Mouse (Mus musculus) ovary, postnatal 36 days (tissue): ENCODE measurements at regions not wholly inside any gene's neighbourhood (a gene's known extent, or its start where the extent isn't known, plus 50 kb on each side); places are given as distances from the start of the nearest gene placed in this dataset.

Experiments
- DNase-seq: peaks from one replicate; pipeline ENCODE4 v3.0.0; 2022; ENCODE audit warnings: low spot score, mixed read lengths

- no peak for DNase-seq
These were observed 122.0 kb downstream of the Mycn start for GRCm38 (mm10) chr12:12819746-12820145.

GRCm38 (mm10) chr12:12814693-12815092 is 127.0 kb downstream of the Mycn start:
- no peak for DNase-seq

- no peak for DNase-seq
These were observed 128.8 kb downstream of the Mycn start for GRCm38 (mm10) chr12:12812873-12813272.

GRCm38 (mm10) chr12:12810943-12811342 is 130.8 kb downstream of the Mycn start:
- peak; percentile 39 for DNase-seq

GRCm38 (mm10) chr12:12810159-12810885 is 131.4 kb downstream of the Mycn start:
- DNase-seq, result peak; percentile 87

GRCm38 (mm10) chr12:12808120-12808519 is 133.6 kb downstream of the Mycn start:
- DNase-seq, result no peak

- no peak for DNase-seq
These were observed 138.1 kb downstream of the Mycn start for GRCm38 (mm10) chr12:12803602-12804001.

GRCm38 (mm10) chr12:12802396-12802795 is 139.3 kb downstream of the Mycn start:
- no peak for DNase-seq

GRCm38 (mm10) chr12:12801700-12802099 is 140.0 kb downstream of the Mycn start:
- no peak for DNase-seq

GRCm38 (mm10) chr12:12800120-12800519 is 141.6 kb downstream of the Mycn start:
- no peak for DNase-seq

GRCm38 (mm10) chr12:12789052-12789451 is 152.7 kb downstream of the Mycn start:
- DNase-seq, result no peak

GRCm38 (mm10) chr12:12788263-12788852 is 153.4 kb downstream of the Mycn start:
- no peak for DNase-seq

- no peak for DNase-seq
These were observed 154.0 kb downstream of the Mycn start for GRCm38 (mm10) chr12:12787608-12788262.

GRCm38 (mm10) chr12:12787161-12787560 is 154.6 kb downstream of the Mycn start:
- no peak for DNase-seq

- DNase-seq, result no peak
These were observed 157.8 kb downstream of the Mycn start for GRCm38 (mm10) chr12:12783699-12784605.

GRCm38 (mm10) chr12:12781526-12781925 is 160.2 kb downstream of the Mycn start:
- no peak for DNase-seq

- no peak for DNase-seq
These were observed 163.0 kb downstream of the Mycn start for GRCm38 (mm10) chr12:12778563-12779256.

GRCm38 (mm10) chr12:12777422-12777821 is 164.3 kb downstream of the Mycn start:
- DNase-seq, result peak; percentile 61

GRCm38 (mm10) chr12:12776783-12777182 is 164.9 kb downstream of the Mycn start:
- DNase-seq, result no peak

GRCm38 (mm10) chr12:12770970-12771369 is 170.7 kb downstream of the Mycn start:
- no peak for DNase-seq

- DNase-seq, result no peak
These were observed 175.0 kb downstream of the Mycn start for GRCm38 (mm10) chr12:12766510-12767304.
